Comparison of ENCODE assay signal across 8 mouse cellular contexts in the genomic region with DNA sequence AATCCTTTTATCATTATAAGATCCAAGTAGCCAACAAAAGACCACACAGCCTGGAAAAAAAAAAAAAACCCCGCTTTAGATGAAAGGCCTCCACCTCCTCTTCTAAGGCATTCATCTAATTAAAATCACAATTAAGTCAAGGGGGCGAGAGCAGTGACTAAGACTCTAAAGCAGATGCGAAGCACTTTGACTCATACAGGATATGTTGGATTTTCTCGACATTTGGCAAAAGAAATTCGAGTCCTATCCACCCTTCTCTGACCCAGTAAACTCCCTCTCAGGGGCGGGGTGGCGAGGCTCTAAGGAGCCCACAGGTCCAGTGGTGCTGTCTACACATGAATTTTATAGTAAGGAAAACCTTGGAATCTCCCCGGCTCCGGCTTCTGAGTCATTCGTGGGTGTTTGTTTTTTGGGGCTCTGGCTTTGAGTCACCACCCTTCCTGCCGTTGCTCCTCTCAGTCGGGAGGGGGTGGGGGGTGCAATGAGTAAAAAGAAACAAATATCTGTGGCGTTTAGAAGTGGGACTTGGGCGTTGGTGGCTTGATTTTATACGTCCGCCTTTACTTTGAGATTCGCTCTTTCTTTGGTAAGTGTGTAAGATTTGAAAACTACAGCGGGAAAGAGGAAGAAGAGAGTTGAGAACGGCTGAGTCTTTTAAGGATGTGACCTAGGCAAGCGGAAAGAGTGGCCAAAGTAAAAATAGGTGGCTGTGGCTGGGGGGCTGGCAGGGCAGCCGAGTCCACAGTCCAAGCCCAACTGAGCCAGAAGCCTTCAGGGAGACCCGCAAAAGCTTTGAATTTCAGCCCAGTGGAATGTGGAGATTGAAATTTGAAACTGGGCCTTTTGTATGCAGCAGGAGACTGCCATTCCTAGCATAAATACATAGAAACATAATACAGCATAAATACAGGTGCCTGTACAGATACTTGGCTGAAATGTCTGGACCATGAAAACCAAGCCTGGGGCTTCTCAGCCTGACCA.
DNase-seq lines count a peak whose midpoint lies in the region; ATAC-seq lines count a peak whose summit lies in the region.

No protein-coding gene starts in this region.

- peak overlapping the region; percentile 35 for H3K4me3 ChIP-seq in embryonic facial prominence, embryonic 14.5 days (ENCODE audit: low read depth, low read length)
- H3K4me3 ChIP-seq in limb, embryonic 15.5 days: peak overlapping the region; percentile 28
- H3K4me3 ChIP-seq in midbrain, embryonic 16.5 days (ENCODE audit: low read depth, low read length): peak overlapping the region; percentile 33
- H3K4me3 ChIP-seq in stomach, embryonic 15.5 days (replicated peaks): peak overlapping the region; percentile 32

- peak overlapping the region; percentile 48 for H3K9ac ChIP-seq in embryonic facial prominence, embryonic 14.5 days (ENCODE audit: low read depth, low read length)
- no peak overlapping the region for H3K9ac ChIP-seq in limb, embryonic 15.5 days
- H3K9ac ChIP-seq in midbrain, embryonic 16.5 days (ENCODE audit: low read depth, low read length): peak overlapping the region; percentile 43; the same call in 1 of the 2 replicates
- H3K9ac ChIP-seq in stomach, embryonic 15.5 days: no peak overlapping the region

- ATAC-seq in embryonic facial prominence, embryonic 14.5 days (ENCODE audit: low read depth): peak; percentile 88
- 0 out of 2 replicates have a peak, but pooled peaks have one; percentile 25 for ATAC-seq in limb, embryonic 15.5 days (ENCODE audit: insufficient number of reproducible peaks, low FRiP score, low TSS enrichment, low read depth)
- ATAC-seq in midbrain, embryonic 16.5 days: peak; percentile 70; the same call in 1 of the 2 replicates
- ATAC-seq in stomach, embryonic 15.5 days (ENCODE audit: insufficient read depth, low FRiP score, low read depth): peak; percentile 47

- no peaks in the 10 kb centered on the region for H3K36me3 ChIP-seq in embryonic facial prominence, embryonic 14.5 days (ENCODE audit: control insufficient read depth, insufficient read depth, low read length)
- H3K36me3 ChIP-seq in limb, embryonic 15.5 days: no peaks in the 10 kb centered on the region
- H3K36me3 ChIP-seq in midbrain, embryonic 16.5 days (ENCODE audit: control insufficient read depth, insufficient read depth, low read length): no peaks in the 10 kb centered on the region
- no peaks in the 10 kb centered on the region for H3K36me3 ChIP-seq in stomach, embryonic 15.5 days

- H3K4me1 ChIP-seq in embryonic facial prominence, embryonic 14.5 days (ENCODE audit: control insufficient read depth, insufficient read depth, low read length): peaks cover 17% of the 10 kb centered on the region
- peaks cover 17% of the 10 kb centered on the region for H3K4me1 ChIP-seq in limb, embryonic 15.5 days
- peaks cover 16% of the 10 kb centered on the region for H3K4me1 ChIP-seq in midbrain, embryonic 16.5 days (ENCODE audit: control insufficient read depth, insufficient read depth, low read length)
- 0 out of 2 replicates have a peak, but pooled peaks cover 6% of the 10 kb centered on the region for H3K4me1 ChIP-seq in stomach, embryonic 15.5 days

- peak; percentile 34 for DNase-seq in left cerebral cortex, adult 11 months (ENCODE audit: low spot score)
- no peak for DNase-seq in left cerebral cortex, postnatal 4 days
- DNase-seq in embryonic facial prominence, embryonic 14.5 days (ENCODE audit: low spot score): peak; percentile 82
- peak; percentile 75 for DNase-seq in heart, adult 8-10 months (ENCODE audit: low spot score)
- peak; percentile 9 to 17 for DNase-seq in kidney, adult 8-10 months

- no peaks in the 10 kb centered on the region for H3K9me3 ChIP-seq in embryonic facial prominence, embryonic 14.5 days (ENCODE audit: control insufficient read depth, low read length)
- no peaks in the 10 kb centered on the region for H3K9me3 ChIP-seq in limb, embryonic 15.5 days
- no peaks in the 10 kb centered on the region for H3K9me3 ChIP-seq in midbrain, embryonic 16.5 days (replicated peaks; ENCODE audit: control insufficient read depth, low read length, poor library complexity, severe bottlenecking)
- H3K9me3 ChIP-seq in stomach, embryonic 15.5 days: no peaks in the 10 kb centered on the region

- peak overlapping the region; percentile 74 for H3K4me2 ChIP-seq in embryonic facial prominence, embryonic 14.5 days (ENCODE audit: low read depth, low read length)
- peak overlapping the region; percentile 57 for H3K4me2 ChIP-seq in limb, embryonic 15.5 days
- peak overlapping the region; percentile 70 for H3K4me2 ChIP-seq in midbrain, embryonic 16.5 days (ENCODE audit: low read length)
- H3K4me2 ChIP-seq in stomach, embryonic 15.5 days: peak overlapping the region; percentile 68

- 2% methylated on average over 22 of the region's 22 CpGs for WGBS in embryonic facial prominence, embryonic 14.5 days
- 3% methylated on average over 22 of the region's 22 CpGs for WGBS in limb, embryonic 15.5 days
- WGBS in midbrain, embryonic 16.5 days: 5% methylated on average over 22 of the region's 22 CpGs
- WGBS in stomach, embryonic 15.5 days: 4% methylated on average over 22 of the region's 22 CpGs

- peak overlapping the region; percentile 71 for H3K27ac ChIP-seq in embryonic facial prominence, embryonic 14.5 days (replicated peaks; ENCODE audit: low read depth, low read length)
- peak overlapping the region; percentile 67 for H3K27ac ChIP-seq in limb, embryonic 15.5 days
- no peak overlapping the region for H3K27ac ChIP-seq in midbrain, embryonic 16.5 days (ENCODE audit: low read length)
- peak overlapping the region; percentile 63 for H3K27ac ChIP-seq in stomach, embryonic 15.5 days

- intact Hi-C loops in left cerebral cortex, postnatal 4 days (cut with DNase I): no loop called here

- no peaks in the 10 kb centered on the region for H3K27me3 ChIP-seq in embryonic facial prominence, embryonic 14.5 days (replicated peaks; ENCODE audit: control insufficient read depth, insufficient read depth, low read length)
- no peaks in the 10 kb centered on the region for H3K27me3 ChIP-seq in limb, embryonic 15.5 days
- H3K27me3 ChIP-seq in midbrain, embryonic 16.5 days (ENCODE audit: control insufficient read depth, insufficient read depth, low read depth, low read length): no peaks in the 10 kb centered on the region
- H3K27me3 ChIP-seq in stomach, embryonic 15.5 days (replicated peaks): no peaks in the 10 kb centered on the region

Comparison
In these comparisons a context has a peak if more than half of its experiments do, and no peak if none do; other contexts are left out.
1. ATAC-seq: peak in every context shown above with its lines; median percentile 88 in embryonic facial prominence, embryonic 14.5 days; 70 in midbrain, embryonic 16.5 days; 47 in stomach, embryonic 15.5 days; 25 in limb, embryonic 15.5 days.
2. H3K9ac ChIP-seq: peak in embryonic facial prominence, embryonic 14.5 days (single experiment) and midbrain, embryonic 16.5 days (single experiment); none in limb, embryonic 15.5 days (single experiment) and stomach, embryonic 15.5 days (single experiment).
3. Peak in every context shown above with its lines, with median percentiles within 50 percentile points of each other: H3K4me2 ChIP-seq and H3K4me3 ChIP-seq.